Mouse (Mus musculus): Measurements from ENCODE around the gene Tenm2. TPM values are rescaled to one million over a fixed set of nuclear protein-coding genes. Genes with fewer than 3 reads are reported as not detected.

The Tenm2 gene
- total RNA-seq, 1 experiment from 2014 or later = 0.12 TPM

DNA sequence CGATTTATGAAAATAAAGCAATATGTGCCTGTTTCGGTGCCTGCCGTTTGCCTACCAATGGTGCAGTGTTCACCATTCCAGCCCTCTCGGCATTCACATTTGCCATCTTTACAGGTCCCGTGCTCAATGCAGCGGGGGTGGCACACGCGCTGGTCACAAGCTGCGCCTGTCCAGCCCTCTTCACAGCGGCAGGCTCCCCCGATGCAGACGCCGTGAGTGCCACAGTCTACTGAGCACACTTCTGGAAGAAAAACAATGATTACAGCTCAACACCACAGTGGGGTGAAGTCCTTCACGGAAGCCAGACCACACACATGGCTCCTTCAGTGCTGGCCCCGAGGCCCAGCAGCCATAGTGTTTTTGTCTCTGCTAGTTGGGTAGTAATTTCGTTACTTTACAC, 1096.2 kb downstream of the Tenm2 start:
- ATAC-seq (ENCODE audit: extremely low read depth, insufficient number of reproducible peaks, low FRiP score, poor library complexity, severe bottlenecking) = no peak

DNA sequence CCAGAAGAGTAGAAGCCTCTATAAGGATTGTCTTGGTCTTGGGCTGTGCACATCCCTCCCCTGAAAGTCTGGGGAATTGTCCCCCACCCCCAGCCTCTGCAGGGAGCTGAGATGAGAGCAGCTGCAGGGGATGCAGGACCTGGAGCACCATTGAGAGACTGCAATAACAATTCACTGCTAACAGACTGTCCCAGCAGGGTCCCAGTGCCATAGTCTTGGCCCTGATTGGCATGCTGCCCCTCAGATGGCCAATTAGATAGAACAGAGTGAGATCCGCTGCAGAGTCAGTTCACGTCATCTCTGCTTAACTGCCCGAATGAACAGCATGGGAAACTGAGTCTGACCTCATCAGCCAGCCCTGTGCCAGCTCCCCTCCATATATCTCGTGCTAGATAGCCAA, 1097.9 kb downstream of the Tenm2 start:
- ATAC-seq (ENCODE audit: extremely low read depth, insufficient number of reproducible peaks, low FRiP score, poor library complexity, severe bottlenecking) = no peak

DNA sequence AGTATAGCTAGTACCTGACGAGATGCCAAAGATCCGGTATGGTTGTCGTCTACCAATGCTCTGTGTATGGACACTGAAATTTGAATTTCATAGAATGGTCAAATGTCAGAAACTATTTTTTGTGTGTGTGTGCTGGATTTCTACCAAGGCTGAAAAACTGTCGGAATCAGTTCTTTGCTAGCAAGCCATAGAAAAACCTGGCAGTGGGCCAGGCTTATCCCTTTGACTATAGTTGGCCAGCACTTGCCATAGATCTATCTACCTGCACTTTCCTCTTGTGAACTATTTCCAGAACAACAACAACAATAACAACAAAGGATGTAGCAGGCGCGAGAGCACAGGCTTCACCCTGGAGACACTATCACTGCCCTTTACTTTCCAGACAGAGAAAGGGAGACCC, 1098.5 kb downstream of the Tenm2 start:
- ATAC-seq (ENCODE audit: extremely low read depth, insufficient number of reproducible peaks, low FRiP score, poor library complexity, severe bottlenecking) = no peak

DNA sequence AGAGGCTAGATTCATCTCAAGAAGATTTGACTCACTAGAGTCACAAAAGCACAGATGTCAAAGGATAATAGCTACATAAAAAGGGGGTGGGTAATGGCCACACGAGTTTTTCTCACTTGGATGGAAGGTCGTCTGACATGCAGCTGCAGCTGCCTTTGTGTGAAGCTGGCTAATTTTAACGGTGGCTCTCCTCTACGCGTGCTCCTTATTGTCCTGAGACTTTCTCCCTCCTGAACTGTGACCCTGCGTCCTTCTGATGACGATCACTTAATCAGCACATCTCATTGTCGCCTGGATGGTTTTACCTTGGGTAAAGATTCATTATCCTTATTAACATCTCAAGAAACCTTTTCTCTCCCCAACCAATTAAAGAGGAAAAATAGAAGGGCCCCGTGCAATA, 1101.1 kb downstream of the Tenm2 start:
- no peak for ATAC-seq (ENCODE audit: extremely low read depth, insufficient number of reproducible peaks, low FRiP score, poor library complexity, severe bottlenecking)

DNA sequence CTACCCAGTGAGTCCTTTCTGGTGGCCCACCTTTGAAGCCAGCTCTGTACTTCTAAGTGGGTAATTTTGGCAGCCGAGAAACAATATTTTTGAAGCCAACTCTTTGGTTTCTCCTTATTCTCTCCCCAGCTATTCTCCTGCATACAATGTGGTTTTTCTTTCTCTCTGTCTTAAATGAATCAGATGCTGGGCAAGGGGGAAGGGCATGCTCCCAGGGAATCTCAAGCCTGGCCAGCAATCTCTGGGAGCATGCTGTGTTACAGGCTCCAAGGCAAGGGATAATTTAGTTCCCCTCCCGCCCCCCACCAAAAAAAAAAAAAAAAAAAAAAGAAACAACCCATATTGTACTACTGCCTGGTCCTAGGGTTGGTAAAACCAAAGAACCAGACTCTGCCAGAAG, 1112.5 kb downstream of the Tenm2 start:
- no peak for ATAC-seq (ENCODE audit: extremely low read depth, insufficient number of reproducible peaks, low FRiP score, poor library complexity, severe bottlenecking)

DNA sequence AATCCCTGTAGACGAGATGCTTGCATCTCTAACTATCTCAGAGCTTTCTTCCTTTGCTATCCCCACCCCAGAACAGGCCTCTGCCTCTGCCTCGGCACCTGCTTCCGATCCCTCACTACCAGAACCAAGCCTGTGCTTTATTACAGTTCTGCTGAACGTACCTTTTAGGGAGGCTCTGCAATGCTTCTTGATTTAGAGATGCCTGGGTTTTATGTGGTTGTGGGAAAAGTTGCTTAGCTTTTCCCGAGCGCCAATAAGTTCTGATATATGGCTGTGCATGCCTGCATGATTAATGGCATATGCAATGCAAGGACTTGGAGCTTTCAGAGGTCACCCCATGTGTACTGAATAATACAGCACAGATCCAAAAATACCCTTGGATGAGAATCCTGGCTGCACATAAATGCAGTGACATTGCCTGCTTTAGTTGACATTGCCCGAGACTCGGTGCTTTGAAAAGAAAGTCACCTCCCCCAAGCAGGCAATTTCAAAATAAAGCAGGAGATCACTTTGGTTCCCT, 1114.3 kb downstream of the Tenm2 start:
- no peak for ATAC-seq (ENCODE audit: extremely low read depth, insufficient number of reproducible peaks, low FRiP score, poor library complexity, severe bottlenecking)

DNA sequence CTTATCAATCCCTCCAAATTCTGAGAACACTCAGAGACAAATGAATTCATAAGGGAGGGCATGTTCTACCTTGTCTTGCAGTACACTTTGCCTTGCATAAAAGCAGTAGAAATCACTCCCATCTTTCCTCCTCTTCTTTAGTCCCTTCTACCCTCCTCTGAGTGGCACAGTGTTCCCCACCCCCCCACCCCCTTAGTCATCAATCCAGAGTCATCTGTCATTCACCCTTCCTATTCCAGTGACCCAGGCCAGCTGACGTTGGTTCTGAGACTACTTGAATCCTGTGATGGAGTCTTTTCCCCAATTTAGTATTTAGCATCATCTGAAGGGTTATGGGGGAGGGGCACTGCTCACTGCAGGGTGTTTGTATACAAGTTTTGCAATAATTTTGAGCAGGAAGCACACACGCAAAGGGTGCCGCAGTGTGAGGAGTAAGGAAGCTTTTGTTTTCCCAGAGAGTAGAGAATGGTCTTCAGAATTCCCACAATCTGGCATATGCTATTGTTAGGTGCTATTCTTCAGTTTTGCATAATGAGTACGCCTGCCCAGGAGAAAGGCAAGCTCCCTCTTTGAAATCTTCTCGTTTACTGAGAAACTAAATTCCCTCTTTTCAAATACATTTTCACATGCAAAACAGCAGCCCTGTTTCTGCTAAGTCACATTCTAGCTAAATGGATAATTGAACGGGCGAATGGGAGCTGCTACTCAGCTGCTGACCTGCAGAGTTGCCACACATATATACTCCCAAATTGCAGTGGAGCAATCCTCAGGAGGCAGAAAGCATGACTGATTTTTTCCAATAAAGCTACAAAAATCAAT, 1115.0 kb downstream of the Tenm2 start:
- no peak for ATAC-seq (ENCODE audit: extremely low read depth, insufficient number of reproducible peaks, low FRiP score, poor library complexity, severe bottlenecking)

DNA sequence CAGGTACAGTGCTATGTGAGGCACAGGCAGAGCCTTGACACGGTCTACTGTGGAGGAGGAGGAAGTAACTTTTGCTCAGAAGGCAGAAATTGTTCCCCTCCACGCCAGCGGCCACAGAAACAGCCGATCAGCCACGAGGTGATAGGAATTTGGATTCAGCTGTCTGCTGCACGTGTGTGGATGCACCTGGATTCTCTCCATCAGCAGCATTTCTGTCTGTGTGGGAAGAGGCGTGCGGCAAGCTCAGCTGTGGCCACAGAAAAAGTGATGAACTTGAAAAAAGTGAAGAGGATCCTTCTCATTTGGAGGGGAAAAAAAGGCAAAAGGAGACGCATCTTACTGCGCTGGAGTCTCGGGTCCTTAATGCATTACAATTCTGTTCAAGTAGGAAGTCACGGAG, 1122.4 kb downstream of the Tenm2 start:
- no peak for ATAC-seq (ENCODE audit: extremely low read depth, insufficient number of reproducible peaks, low FRiP score, poor library complexity, severe bottlenecking)

DNA sequence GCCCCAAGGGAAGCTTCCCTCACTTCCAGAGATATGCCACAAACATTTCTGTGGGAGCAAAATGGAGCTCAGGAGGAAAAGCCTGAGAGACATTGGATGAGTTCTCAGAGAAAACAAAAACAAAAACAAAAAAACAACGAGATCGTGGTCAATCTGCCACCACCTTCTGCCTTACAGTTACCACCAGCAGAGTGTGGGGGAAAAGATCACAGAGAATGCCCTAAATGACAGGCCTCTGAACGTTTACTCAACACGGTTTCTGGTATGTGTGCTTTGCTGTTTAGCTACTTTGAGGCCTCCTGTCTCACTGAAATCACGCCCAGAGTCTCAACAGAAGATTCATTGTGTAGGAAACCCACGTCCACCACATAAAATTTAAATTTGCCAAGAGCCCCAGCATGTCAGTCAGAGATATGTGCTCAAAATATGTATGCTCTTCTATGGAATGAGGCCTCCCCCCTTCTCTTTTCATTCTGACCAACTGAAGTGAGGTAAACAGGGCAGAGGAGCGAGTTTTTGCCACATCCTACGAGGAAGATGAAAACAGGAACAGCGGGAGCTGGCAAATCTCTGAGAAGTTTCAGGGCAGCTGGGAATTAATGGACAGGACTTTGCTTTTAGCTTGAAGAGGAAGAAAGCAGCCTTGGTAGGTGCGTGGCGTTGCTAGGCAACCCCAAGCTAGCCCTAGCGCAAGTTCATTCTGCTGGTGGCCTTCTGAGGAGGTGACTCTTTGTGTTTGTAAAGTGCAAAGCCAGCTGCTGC, 1126.6 kb downstream of the Tenm2 start:
- no peak for ATAC-seq (ENCODE audit: extremely low read depth, insufficient number of reproducible peaks, low FRiP score, poor library complexity, severe bottlenecking)

DNA sequence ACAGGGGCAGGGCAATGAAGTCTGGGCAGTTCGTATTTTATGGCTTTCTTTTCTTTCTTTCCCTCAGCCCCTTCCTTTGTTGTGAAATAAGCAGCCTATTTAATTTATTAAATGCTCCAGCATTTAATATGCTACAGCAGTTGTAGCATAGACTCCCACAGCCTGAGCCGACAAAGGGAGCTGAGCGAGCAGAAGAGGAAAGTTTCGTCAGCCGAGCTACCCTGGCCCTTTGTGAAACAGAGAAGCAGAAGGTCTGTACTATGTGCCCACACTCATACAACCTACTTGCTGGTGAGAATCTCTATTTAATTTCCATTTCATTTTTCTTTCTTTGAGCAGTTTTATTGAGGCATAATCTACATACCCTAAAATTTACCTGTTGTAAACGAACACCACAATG, 1127.9 kb downstream of the Tenm2 start:
- ATAC-seq (ENCODE audit: extremely low read depth, insufficient number of reproducible peaks, low FRiP score, poor library complexity, severe bottlenecking) = no peak

DNA sequence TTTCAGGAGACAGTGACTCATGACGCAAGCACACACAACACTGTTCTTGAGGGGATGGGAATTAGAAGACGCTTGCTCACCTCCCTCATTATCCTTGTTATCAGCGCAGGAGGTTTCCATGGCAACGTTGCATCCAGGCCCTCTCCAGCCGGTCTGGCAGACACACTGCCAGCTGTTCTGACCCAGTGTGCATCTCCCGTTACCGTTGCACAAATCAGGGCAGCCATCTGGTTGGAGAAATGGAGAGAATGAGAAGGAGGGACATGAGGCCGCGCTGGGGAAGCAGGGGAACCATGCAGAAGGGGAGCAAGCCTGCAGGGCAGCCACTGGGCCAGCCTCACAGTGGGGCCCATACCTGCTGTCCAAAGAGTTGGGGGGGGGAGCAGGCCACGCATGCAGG, 1129.1 kb downstream of the Tenm2 start:
- ATAC-seq (ENCODE audit: extremely low read depth, insufficient number of reproducible peaks, low FRiP score, poor library complexity, severe bottlenecking) = no peak

DNA sequence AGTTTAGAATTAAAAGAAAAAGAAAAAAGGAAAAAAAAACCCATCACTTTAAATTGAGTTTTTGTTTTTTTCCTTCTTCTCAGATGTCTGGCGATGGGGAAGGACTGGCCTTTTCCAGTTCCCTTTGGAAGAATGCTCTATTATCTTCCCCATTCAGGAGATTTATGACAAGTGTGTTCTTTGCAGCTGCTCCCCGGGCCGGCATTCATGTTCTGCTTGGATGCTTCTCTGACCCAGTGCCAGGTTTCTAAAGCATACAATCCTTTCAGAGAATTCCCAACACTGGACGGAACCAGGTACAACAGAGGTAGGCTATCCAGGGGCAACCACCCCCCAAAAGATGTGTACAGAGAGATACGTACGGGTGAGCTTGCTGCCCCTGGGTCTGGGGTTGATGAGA, 1132.2 kb downstream of the Tenm2 start:
- no peak for ATAC-seq (ENCODE audit: extremely low read depth, insufficient number of reproducible peaks, low FRiP score, poor library complexity, severe bottlenecking)

DNA sequence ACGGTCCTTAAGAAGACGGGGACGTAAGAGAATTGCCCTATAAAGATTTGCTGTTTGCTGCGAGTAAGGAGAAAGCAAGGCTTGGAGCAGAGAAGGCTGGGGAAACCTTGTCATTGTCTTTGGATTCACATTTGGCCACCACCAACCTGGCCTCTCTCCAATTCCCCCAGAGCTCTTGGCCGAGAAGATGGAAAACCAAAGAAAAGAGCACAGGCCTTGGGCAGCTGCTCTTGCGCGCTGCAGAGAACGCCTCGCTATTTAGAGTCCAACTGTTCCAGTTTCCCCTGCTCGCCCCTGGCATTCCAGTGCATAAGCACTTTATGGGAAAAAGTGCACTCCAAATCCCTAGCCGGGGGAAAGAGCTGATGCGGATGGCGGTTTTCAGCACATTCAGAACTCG, 1139.5 kb downstream of the Tenm2 start:
- no peak for ATAC-seq (ENCODE audit: extremely low read depth, insufficient number of reproducible peaks, low FRiP score, poor library complexity, severe bottlenecking)

DNA sequence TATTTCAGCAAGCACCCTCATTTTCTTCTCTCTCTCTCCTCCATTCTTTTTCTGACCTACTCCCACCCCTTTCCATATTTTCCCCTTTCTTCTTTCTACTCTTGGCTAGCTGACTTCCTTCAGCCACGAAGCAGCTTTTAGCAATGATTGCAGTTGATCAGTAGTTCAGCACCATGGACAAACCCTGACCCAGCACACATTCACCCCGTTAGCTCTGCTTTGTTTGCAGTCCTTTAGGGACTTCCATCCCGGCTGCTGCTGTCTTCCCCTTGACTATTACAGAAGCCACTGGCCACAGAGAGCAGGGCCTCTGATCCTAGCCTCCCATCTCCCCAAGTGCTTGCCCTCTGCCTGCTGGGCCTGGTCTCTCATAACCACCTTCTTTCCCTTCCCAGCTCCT, 1145.6 kb downstream of the Tenm2 start:
- no peak for ATAC-seq (ENCODE audit: extremely low read depth, insufficient number of reproducible peaks, low FRiP score, poor library complexity, severe bottlenecking)

DNA sequence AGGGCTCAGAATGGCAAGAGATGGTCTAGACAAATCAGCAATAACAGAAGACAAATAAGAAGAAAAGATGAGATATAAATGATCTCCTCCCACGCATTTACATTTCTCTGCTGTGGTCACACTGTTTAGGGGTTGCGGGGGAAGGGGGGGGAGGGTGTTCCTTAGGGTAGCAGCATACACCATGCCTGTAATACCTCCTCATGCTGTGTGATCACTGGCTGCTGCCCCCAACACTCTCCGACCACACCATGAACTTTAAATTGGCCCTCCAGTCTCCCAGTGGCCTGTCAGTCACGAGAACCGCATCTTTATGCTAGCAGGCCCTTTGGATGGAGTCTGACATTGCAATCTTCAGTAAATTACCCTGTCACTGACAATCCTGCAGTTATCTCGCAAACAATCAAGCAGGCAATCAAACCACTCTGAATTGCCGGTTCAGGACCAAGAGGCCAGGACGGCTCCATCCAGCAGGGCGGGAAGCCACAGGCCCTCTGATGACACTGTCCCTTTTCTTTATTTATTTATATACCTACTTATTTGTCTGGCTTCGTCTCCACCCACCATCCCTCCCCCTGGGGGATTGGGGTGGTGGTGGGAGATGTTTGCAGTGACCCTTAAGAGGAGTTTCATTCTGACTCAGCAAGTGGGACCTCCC, 1154.2 kb downstream of the Tenm2 start:
- no peak for ATAC-seq (ENCODE audit: extremely low read depth, insufficient number of reproducible peaks, low FRiP score, poor library complexity, severe bottlenecking)

DNA sequence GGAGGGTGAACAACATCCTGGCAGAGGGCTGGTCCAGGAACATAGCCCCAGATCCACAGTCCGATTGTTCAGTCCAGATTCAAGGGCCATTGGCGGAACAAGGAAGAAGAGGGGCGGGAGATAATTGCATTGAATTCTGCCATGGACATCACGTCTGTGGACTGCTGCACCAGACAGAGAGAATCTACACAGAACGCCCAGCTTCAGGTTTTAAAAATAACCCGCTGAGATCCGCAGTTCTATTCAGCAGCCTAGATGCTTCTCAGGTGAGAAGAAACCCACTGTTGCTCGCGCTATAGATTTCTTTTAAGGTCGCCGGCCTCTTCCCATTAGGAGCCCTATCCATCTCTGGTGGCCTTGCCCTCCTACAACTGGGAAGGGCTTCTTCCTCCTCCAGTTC, 1155.0 kb downstream of the Tenm2 start:
- ATAC-seq (ENCODE audit: extremely low read depth, insufficient number of reproducible peaks, low FRiP score, poor library complexity, severe bottlenecking) = no peak

DNA sequence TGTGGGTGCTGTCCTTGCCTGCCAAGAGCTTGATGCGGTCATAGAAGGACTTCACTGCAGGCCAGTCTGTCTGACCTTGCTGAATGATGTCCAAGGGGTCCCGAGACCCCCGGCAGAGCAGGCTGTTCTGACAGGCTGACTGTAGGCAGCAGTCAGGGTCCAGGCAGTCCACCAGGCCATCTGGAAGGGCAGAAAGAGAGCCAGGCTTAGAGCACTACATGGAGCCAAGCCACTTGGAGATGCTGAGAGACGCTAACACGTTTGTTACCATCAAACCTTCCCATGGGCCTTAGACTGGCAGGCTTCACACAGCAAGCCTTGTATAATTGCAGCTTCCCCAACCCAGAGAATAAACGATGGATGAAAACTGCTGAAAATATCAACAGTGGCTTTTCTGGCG, 1157.4 kb downstream of the Tenm2 start:
- no peak for ATAC-seq (ENCODE audit: extremely low read depth, insufficient number of reproducible peaks, low FRiP score, poor library complexity, severe bottlenecking)

DNA sequence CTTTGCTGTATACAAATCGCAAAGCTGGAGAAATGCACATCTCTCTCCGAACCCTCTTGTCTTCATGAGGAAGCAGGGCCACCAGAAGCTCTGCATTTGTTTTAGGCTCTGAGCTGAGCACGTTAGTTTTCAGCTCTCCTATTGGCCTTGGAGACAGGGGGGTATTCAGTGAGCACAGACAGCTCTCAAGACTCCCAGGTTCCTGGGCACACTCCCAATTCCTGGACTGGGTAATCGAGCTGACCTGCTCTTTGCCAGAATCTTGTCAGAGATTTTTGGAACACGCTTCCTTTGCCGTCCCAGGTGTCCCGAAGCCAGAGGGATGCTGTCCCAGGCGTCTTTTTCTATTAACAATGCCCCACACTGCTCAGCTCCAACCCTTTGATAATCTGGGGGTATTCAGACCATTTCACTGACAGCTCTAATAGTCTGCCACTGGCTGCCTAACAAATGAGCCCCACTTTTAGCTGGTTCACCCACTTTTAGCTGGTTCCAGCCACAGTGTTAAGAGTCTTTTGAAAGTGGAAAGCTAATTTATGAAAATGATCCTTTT, 1161.7 kb downstream of the Tenm2 start:
- ATAC-seq (ENCODE audit: extremely low read depth, insufficient number of reproducible peaks, low FRiP score, poor library complexity, severe bottlenecking) = no peak

DNA sequence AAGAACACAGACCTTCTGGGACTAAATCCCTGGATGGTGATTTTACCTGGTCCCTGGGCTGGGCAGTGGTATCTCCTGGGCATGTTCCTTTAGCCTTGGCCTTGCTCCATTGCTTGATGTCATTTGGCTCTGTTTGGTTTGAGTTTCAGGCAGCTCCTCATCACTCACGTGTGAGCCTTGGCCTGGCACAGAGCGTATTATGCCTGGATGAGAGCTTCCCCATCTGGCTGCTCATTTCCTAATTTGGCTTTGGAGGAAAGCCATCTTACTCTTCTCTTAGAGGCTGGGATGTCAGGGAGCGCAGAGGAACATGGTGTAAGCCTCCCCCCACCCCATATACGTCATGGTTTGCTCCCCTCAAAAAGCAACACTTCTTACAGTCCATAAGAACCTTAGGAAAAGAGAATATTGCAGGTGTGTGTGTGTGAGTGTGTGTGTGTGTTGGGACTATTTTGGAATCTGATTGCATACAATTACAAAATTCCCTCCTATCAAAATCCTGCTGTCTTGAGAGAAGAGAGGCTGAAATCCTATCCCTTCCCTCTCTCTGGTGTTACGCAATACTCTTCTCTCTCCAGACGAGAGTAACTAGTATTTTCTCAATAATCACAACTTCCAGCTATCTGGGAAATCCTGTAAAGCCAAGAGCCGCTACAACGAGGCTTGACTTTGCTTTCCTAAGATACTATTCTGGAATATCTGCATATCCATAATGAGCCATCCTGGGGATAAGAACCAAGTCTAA, 1162.5 kb downstream of the Tenm2 start:
- ATAC-seq (ENCODE audit: extremely low read depth, insufficient number of reproducible peaks, low FRiP score, poor library complexity, severe bottlenecking) = no peak
